Mouse (Mus musculus) heart, embryonic 14.5 days (tissue): ENCODE measurements around the gene Gm3776. TPM values are rescaled to one million over a fixed set of nuclear protein-coding genes. Genes with fewer than 3 reads are reported as not detected.
"Not testable (repeated sequence)": the region's sequence is repeated elsewhere in the genome, so short reads cannot be mapped to it uniquely, and the experiment has no call there.

Experiments used
- ATAC-seq: fragments of 200-750 bp; cut with Nextera tagmentation; 2 replicates; pipeline ENCODE4 v1.8.0; 2017; ENCODE audit warnings: low read depth, moderate TSS enrichment; ENCODE audit not compliant: insufficient number of reproducible peaks, insufficient read depth, low FRiP score
- H3K27ac ChIP-seq, 2 experiments: fragments of 200-500 bp in 1 of 2; fragments of 300-500 bp in 1 of 2; sonication (generic) in 1 of 2; replicated peaks in 1 of 2; 2 replicates each; pipeline ENCODE4 v1.5.1; 2012 to 2014; ENCODE audit warnings: low read depth in 2 of 2, low read length in 2 of 2, control low read depth in 1 of 2, mild to moderate bottlenecking in 1 of 2, mixed read lengths in 1 of 2; ENCODE audit not compliant: control insufficient read depth in 1 of 2, insufficient read depth in 1 of 2
- H3K27me3 ChIP-seq: fragments of 300-500 bp; sonication (generic); 2 replicates; pipeline ENCODE4 v1.6.1; 2014; ENCODE audit warnings: mild to moderate bottlenecking, low read length, control low read depth; ENCODE audit not compliant: control insufficient read depth, insufficient read depth
- H3K36me3 ChIP-seq: fragments of 300-500 bp; sonication (generic); 2 replicates; pipeline ENCODE4 v1.6.1; 2014; ENCODE audit warnings: mild to moderate bottlenecking, control low read depth, low read length, mixed read lengths; ENCODE audit not compliant: control insufficient read depth, insufficient read depth
- H3K4me1 ChIP-seq, 2 experiments: fragments of 200-500 bp in 1 of 2; fragments of 300-500 bp in 1 of 2; sonication (generic) in 1 of 2; 2 replicates each; pipeline ENCODE4 v1.6.1; 2012 to 2014; ENCODE audit warnings: low read length in 2 of 2, control low read depth in 1 of 2, mixed read lengths in 1 of 2; ENCODE audit not compliant: control insufficient read depth in 2 of 2, insufficient read depth in 2 of 2
- H3K4me2 ChIP-seq: fragments of 300-500 bp; sonication (generic); 2 replicates; pipeline ENCODE4 v1.6.1; 2014; ENCODE audit warnings: mild to moderate bottlenecking, low read length
- H3K4me3 ChIP-seq, 2 experiments: fragments of 200-500 bp in 1 of 2; fragments of 300-500 bp in 1 of 2; sonication (generic) in 1 of 2; 2 replicates each; pipeline ENCODE4 v1.5.1; 2012 to 2014; ENCODE audit warnings: low read length in 2 of 2, mild to moderate bottlenecking in 2 of 2, control low read depth in 1 of 2, low read depth in 1 of 2, moderate library complexity in 1 of 2; ENCODE audit not compliant: control insufficient read depth in 1 of 2, insufficient read depth in 1 of 2
- H3K9ac ChIP-seq: fragments of 300-500 bp; sonication (generic); 2 replicates; pipeline ENCODE4 v1.6.1; 2014; ENCODE audit warnings: mild to moderate bottlenecking, low read length
- H3K9me3 ChIP-seq: fragments of 300-500 bp; sonication (generic); 2 replicates; pipeline ENCODE4 v1.6.1; 2016; ENCODE audit warnings: low read length, control low read depth; ENCODE audit not compliant: control insufficient read depth
- WGBS: fragments of 180-500 bp; shearing (Covaris S2); extraction: QIAGEN DNeasy Blood & Tissue Kit; methylation state at CpG from one replicate; pipeline ENCODE4 v1.1.7; 2014; 5-methylcytosine and 5-hydroxymethylcytosine counted together
- polyA plus RNA-seq: library from polyadenylated mRNA; unstranded; fragments of >200 nt; fragmentation: Nextera tagmentation; extraction: Ambion mirVana; gene quantifications from 2 replicates; pipeline ENCODE4 v1.2.1, GENCODE M21; 2014

Gm3776 gene
- polyA plus RNA-seq, 1 experiment from 2014 or later: not detected

DNA sequence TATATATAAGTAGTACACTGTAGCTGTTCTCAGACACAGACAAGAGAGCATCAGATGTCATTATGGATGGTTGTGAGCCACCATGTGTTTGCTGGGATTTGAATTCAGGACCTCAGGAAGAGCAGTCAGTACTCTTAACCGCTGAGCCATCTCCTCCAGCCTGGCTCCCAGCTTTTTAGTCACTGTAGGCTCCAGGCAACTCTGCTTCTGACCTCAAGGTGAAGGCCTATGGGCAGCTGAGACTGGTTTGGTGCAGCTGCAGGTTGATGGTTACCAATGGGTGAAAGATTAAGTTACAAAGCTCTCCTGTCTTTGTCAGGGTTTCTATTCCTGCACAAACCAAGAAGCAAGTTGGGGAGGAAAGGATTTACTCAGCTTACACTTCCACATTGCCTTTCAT is 36.8 kb downstream of the Gm3776 start:
- H3K27me3 ChIP-seq, H3K4me3 ChIP-seq, H3K9me3 ChIP-seq, H3K36me3 ChIP-seq, H3K4me1 ChIP-seq, H3K4me2 ChIP-seq, H3K9ac ChIP-seq, ATAC-seq, H3K27ac ChIP-seq: not testable (repeated sequence)
- 76% methylated on average over 1 of the region's 1 CpGs for WGBS

DNA sequence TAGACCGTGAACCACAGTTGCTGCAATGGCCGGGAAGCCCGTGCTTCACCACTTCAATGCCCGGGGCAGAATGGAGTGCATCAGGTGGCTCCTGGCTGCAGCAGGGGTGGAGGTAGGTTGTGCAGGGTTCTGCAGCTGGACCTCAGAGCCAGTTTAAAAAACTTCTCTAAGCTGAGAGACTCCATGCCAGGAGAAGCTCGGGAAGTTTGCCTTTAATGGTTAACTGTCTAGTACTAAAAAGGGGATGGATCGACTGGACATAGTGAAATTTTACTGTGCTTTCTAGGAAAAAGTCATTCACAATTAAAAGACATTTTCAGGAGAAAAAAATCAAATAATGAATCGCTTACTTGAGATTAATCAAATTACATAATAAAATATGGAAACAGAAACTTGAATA is 37.9 kb downstream of the Gm3776 start:
- ATAC-seq, H3K4me2 ChIP-seq, H3K27ac ChIP-seq, H3K4me3 ChIP-seq, H3K9me3 ChIP-seq, H3K27me3 ChIP-seq, H3K36me3 ChIP-seq, H3K4me1 ChIP-seq, H3K9ac ChIP-seq: not testable (repeated sequence)
- 75% methylated on average over 4 of the region's 7 CpGs for WGBS

DNA sequence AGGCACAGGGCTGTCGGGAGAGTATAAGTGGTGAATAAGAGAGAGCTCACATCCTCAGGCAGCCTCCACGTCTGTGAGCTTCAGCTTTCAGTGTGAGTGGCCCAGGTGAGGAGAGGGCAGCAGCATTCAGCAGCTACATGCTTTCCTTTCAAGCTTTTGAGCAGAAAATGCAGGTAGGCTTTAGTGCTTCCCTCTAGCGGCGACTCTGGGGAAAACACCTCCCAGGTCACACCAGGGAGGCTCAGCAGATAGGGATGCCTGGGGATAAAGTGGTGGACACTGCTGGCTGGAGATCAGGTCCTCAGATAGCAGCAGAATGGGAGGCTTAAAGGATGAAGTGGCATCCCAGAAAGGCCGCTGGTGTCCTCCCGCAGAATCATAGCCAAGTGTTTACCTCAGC is 39.2 kb downstream of the Gm3776 start:
- H3K36me3 ChIP-seq, H3K9me3 ChIP-seq, H3K9ac ChIP-seq, H3K4me1 ChIP-seq, H3K27me3 ChIP-seq, H3K27ac ChIP-seq, H3K4me2 ChIP-seq, ATAC-seq, H3K4me3 ChIP-seq: not testable (repeated sequence)
- 9% methylated on average over 6 of the region's 6 CpGs for WGBS

DNA sequence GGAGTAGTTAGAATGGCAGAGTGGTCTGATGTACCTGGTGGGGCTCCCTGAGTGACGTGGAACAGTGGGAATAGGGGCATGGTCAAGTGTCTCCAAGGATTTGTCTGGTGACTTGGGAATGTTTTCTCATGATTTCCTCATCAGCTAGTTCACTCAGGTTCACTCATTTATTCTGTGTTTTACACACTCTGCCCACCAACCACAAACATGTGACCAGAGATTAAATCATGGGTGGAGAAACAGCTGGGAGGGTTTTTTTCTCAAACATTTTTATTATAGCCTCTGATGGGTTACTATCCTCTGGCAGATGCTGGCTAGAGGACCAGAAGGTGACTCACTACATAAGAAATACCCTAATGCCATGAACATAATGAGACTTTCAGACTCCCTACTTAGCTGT is 41.3 kb downstream of the Gm3776 start:
- no peaks in the 10 kb centered on the region for H3K27me3 ChIP-seq
- no peak overlapping the region for H3K9ac ChIP-seq
- no peaks in the 10 kb centered on the region for H3K9me3 ChIP-seq
- 75% methylated on average over 1 of the region's 1 CpGs for WGBS
- H3K4me2 ChIP-seq: no peak overlapping the region
- H3K4me3 ChIP-seq: no peak overlapping the region
- no peaks in the 10 kb centered on the region for H3K36me3 ChIP-seq
- H3K27ac ChIP-seq: no peak overlapping the region
- no peaks in the 10 kb centered on the region for H3K4me1 ChIP-seq
- ATAC-seq: no peak

DNA sequence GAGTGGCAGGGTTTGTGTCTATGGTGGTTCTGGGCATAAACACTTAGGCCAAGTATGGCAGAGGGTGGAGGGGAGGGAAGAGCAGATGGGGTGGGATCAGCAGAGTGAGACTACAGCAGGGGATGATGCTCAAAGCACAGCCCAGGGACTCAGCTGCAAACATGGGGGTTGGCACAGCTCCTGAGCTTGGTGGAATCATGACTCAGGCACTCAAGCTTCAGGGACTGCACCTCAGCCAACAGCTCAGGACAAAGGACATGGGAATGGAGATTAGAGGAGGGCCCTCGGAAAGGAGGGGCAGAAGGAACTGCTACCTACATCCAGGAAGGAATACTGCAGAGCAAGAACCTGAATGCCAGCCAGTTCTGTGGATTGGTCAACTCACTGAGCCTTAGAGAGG is 42.2 kb downstream of the Gm3776 start:
- H3K9ac ChIP-seq, H3K4me1 ChIP-seq, H3K4me3 ChIP-seq, H3K9me3 ChIP-seq, H3K36me3 ChIP-seq, H3K27ac ChIP-seq, ATAC-seq, H3K4me2 ChIP-seq, H3K27me3 ChIP-seq: not testable (repeated sequence)
- 53% methylated on average over 1 of the region's 1 CpGs for WGBS

DNA sequence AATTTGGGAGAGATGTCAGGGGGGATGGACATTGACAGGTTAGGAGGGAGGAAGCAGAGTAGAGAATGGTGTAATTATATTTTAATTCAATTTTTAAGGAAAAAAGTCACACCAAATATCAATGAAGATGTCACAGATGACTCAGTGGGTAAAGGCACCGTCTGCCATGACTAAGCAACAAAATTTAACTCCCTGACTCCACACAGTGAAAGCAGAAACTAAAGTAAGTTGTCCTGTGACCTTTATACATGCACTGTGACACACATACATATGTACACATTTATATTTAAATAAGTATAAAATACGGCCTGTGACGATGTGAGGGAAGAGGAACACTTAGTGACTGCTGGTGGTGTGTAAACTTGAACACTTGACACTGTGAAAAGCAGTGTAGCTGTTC is 51.2 kb downstream of the Gm3776 start:
- H3K4me1 ChIP-seq, H3K36me3 ChIP-seq, H3K9ac ChIP-seq, ATAC-seq, H3K4me3 ChIP-seq, H3K4me2 ChIP-seq, H3K27me3 ChIP-seq, H3K27ac ChIP-seq, H3K9me3 ChIP-seq: not testable (repeated sequence)
- 71% methylated on average over 3 of the region's 3 CpGs for WGBS

DNA sequence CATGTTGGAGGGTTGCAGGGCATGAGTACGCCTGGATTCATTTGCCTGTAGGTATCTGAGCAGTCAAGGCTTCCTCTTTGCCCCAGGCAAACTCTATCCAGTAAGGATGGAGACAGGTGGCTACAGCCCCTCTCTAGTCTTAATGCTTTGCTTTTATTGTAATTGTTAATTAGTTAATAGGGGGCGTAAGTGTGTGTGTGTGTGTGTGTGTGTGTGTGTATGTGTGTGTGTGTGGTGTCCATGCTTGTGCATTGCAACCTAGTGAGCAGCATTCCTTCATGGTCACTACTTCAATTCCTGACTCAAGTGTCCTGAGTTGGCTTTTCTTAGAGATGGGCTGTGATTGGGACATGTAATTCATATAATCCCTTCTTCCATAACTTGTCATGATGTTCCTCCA is 57.8 kb downstream of the Gm3776 start, which contains the start of gene Omt2a:
TSS of gene Omt2a (minus strand) at position 101 of the 400 bp plus-strand sequence.
- Histone ChIP-seq H3K27ac (no peak within 1 kb of the TSS), H3K9me3 (no peaks in the 10 kb centered on the region), H3K4me2 (no peak within 1 kb of the TSS), H3K9ac (no peak within 1 kb of the TSS), H3K4me3 (no peak within 1 kb of the TSS), H3K36me3 (no peaks in the 10 kb centered on the region), H3K4me1 (no peaks in the 10 kb centered on the region), H3K27me3 (no peaks in the 10 kb centered on the region)
- WGBS: 71% methylated on average over 2 of the region's 2 CpGs
- ATAC-seq: no peak
